Mouse (Mus musculus) heart, adult 2 months (tissue): ENCODE measurements at regions not wholly inside any gene's neighbourhood (a gene's known extent, or its start where the extent isn't known, plus 50 kb on each side); places are given as distances from the start of the nearest gene placed in this dataset.

Experiments used
- CTCF ChIP-seq: fragments of 200-600 bp; IDR thresholded peaks from 2 replicates; pipeline ENCODE4 v1.8.1; 2022; ENCODE audit warnings: antibody characterized with exemption, mild to moderate bottlenecking, moderate library complexity
- EP300 ChIP-seq: fragments of 200-500 bp; IDR thresholded peaks from 2 replicates; pipeline ENCODE4 v1.6.1; 2011; ENCODE audit warnings: low read depth, low read length, control low read depth; ENCODE audit not compliant: insufficient read depth

DNA sequence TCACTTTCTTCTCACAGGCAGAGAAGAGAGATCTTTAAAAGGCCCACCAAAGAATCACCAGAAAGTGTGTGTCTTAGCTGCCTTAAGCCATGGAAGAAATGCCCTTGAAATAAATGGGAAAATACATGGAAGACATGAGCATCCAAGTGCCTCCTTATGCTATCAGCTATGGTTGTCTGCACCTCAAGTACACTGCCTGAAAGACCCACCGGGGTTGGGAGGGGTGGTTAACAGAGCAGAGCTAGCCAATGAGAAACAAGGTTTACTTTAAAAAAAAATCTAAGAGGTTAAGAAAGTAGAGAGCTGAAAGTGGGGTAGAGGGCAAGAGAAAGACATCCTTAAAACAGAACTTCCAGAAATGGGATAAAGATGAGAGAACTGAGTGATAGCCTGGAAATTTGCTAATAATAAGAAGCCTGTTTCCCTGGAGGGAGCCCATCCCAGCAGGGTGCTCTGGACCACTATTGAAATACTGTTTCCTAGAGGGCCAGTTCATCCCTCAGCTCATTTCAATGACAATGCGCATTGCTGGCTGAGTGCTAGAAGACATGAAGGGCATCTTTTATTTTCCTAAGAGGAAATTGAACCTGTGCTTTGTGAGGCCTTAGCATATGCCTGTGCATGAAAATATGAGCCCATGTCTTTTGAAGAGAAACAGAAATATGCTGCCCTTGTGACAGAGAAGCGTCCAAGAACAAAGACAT is 262.9 kb upstream of the Nt5e start:
- no peak for TF ChIP-seq CTCF
- TF ChIP-seq EP300 = no peak
